Mouse (Mus musculus) kidney, postnatal 14 days (tissue): Measurements from ENCODE around the gene Hmgb1.

ENCODE experiments used
- DNase-seq: peaks from one replicate; pipeline ENCODE4 v3.0.0; 2022; ENCODE audit warnings: mixed read lengths

Hmgb1 gene

DNA sequence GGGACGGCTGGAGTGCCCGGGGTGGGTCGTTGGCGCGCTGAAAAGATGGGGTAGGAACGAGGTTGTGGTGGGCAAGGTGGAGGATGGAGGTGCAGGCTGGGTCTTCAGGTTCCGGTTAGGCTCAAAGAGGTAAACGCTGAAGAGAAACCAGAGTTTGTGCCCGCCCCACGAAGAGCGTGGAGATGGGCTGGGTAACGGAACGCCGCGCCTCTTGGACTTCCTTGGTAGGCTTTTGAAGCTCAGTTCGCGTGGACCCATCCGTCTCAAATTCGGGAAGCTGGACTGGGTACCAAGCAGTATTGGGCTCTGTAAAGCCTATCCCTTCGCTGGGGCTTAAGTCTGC is 526 bp upstream of the Hmgb1 start:
- peak; percentile 59 for DNase-seq

DNA sequence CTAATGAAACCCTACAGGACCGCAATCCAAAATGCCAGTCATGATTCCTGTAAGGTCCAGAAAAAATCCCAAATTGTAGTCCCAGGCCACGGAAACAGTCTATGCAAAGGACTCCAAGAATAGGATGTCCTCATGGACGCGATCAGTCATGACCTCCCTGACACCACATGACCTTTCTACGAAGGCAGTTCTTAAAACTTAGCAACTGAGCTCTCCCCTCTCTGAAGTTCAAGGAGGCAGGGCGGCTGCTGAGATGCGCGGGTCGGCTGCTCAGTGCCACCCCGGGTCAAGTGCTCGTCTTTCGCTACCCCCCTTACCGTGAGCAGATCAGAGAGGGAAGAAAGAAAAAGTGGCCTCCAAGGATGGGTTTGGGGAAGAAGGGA is 577 bp downstream of the Hmgb1 start:
- no peak for DNase-seq

GRCm38 (mm10) chr5:149183122-149183521 is 1.2 kb downstream of the Hmgb1 start:
- no peak for DNase-seq

DNA sequence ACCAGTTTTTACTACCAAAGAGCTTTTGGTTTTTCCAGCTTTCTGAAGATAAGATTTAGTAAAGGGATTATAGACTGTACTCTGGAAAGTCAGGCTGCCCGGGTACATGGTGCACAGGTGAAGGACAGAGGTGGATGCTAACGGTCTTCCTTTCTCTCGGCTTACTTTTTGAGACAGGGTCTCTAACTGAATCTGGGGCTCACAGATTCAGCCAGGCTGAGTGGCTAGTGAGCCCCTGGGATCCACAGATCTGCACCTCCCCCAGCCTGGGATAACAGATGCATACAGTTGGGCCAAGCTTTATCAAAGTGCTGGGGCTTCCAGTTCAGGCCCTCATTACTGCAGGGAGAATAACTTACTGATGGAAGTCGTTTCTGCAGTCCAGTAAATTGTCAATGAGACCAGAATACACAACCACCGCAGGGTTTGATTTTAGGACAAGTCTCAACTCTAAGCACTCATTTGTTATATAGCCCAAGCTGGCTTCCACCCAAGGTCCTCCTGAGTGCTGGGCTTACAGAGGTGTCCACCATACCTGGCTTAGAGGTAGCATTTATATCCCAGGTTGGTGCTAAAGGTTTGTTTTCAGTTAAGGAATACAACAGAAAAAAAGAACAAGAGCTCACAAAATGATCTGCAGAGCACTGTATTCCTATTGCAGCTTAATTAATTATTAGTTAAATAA is 2.0 kb downstream of the Hmgb1 start:
- no peak for DNase-seq

DNA sequence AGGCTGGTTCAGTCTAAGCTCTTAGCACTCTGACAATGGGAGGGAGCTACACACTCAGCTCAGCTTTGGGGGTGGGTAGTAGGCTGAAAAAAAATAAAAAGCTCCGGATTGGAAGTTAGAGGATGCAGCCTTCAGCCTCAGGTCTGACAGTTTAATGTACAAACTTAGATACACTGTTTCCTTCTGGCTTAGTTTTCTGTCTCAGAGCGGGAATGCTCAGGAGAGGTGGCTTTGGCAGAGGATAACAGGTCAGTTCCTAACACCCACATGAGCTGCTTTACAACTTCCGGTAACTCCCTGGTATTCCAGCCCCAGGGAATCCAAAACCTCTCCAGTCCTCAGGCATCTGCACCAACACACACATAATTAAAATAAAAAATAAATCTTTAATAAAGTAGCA is 4.5 kb downstream of the Hmgb1 start:
- DNase-seq, result no peak

- DNase-seq, result no peak
Observed at GRCm38 (mm10) chr5:149178095-149178494, 6.2 kb downstream of the Hmgb1 start.

- no peak for DNase-seq
Observed at GRCm38 (mm10) chr5:149175736-149176135, 8.6 kb downstream of the Hmgb1 start.

- no peak for DNase-seq
Observed at GRCm38 (mm10) chr5:149174527-149174926, 9.8 kb downstream of the Hmgb1 start.

GRCm38 (mm10) chr5:149172246-149172645 is 12.0 kb downstream of the Hmgb1 start:
- no peak for DNase-seq

DNA sequence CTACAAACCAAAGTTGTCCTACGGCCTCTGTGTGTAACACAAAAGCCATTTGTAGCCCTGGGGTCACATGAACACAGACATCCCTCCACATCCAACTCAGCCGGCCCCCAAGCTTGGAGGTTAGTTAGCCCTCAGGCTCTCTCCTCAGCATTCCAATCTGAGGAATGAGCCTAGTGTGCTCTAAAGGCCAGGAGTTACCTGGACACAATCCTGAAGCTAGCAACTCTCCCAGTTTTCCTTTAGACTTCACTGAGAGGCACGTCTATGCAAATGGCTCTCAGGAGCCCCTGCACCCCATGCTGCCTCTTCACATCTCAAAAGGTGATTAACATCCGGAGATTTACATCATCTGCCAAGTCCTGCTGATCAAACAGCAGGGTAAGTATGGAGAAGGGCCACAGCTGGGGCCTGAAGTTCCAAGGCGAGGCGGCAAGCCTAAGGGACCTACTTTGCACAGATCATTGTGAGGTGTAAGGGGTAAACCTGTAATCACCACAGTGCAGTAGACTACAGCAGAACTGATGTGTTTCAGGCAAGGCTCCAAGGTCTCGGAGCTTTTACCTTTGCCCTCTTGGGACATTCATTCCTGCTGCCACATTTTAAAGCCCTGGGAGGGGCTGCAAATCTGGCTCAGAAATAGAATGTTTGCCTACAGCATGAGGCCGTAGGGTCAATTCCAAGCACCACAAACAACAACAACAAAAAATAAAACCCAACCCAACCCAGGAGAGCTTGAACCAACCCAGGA is 13.3 kb downstream of the Hmgb1 start:
- no peak for DNase-seq

DNA sequence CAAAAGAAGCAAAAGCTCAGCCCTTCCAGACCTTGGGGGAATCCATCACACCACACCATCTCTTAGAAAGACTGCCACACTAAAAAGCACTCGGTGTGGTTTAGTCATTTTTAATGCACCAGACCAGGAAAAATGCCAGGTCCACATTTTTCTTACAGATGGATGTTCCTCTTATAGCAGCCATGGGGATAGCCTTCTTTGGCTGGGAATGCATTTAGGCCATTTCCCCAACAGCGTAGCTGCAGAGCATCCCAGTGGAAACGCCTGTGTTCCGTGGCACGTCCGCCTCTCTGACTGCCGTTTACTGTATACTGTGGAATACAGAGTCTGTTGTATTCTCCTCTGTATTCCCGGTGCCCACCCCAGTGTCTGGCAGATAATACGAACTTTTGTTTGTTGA is 15.5 kb downstream of the Hmgb1 start:
- DNase-seq, result no peak

- DNase-seq, result no peak
Observed at GRCm38 (mm10) chr5:149168051-149168450, 16.2 kb downstream of the Hmgb1 start.

- no peak for DNase-seq
Observed at GRCm38 (mm10) chr5:149166011-149166410, 18.3 kb downstream of the Hmgb1 start.

DNA sequence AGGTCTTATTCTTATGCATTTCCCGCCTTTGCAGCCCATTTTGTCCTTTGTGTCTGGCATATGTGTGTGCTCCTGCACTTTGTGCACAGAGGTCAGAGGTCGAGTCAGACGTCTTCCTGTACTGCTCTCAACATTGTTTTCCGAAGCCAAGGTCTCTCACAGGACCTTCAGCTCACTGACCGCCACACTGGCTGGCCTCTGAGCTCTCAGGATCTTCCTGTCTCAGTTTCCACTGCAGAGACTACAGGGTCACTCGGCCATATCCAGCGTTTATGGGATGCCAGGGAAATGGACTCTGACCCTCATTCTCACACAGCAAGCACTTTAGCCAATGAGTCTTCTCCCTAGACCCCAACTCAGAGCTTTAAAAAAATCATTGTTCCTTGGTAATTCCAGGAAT is 19.4 kb downstream of the Hmgb1 start:
- peak; percentile 32 for DNase-seq

DNA sequence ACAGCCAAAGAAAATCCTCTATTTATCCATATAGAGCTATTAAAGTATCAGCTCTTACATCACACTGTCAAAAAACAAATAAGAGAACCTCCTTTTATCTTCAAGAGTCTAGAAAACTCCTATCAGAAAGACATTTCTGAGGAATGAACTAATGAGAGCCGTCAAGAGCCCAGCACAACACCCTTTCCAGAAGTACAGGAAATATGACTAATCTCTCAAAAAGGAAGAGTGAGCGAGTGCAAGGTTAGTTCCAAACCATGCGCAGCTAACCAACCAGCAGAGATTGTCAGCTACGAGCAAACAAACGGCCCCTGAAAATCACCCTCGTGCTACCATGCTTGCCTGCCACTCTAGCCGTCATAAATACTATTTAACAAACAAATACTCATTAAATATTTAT is 21.4 kb downstream of the Hmgb1 start:
- DNase-seq, result no peak

GRCm38 (mm10) chr5:149160469-149160868 is 23.8 kb downstream of the Hmgb1 start:
- DNase-seq, result no peak

DNA sequence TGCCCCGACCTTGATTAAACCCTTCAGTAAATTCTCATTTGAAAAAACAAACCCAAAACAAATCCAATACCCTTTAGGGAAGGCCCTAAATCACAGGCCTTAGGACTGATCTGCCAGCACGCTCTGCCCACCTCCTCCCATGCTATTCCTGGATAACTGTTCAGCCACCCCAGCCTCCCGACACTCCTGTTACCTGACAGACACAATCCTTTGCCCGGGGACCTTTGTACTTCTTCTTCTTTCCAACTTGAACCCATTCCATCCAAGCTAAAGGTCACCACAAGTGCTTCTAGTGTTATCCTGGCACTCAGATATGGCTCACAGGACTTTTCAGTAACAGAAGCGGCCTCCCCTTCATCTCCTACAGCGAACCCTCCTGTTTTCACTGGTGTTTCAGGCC is 25.3 kb downstream of the Hmgb1 start:
- no peak for DNase-seq

DNA sequence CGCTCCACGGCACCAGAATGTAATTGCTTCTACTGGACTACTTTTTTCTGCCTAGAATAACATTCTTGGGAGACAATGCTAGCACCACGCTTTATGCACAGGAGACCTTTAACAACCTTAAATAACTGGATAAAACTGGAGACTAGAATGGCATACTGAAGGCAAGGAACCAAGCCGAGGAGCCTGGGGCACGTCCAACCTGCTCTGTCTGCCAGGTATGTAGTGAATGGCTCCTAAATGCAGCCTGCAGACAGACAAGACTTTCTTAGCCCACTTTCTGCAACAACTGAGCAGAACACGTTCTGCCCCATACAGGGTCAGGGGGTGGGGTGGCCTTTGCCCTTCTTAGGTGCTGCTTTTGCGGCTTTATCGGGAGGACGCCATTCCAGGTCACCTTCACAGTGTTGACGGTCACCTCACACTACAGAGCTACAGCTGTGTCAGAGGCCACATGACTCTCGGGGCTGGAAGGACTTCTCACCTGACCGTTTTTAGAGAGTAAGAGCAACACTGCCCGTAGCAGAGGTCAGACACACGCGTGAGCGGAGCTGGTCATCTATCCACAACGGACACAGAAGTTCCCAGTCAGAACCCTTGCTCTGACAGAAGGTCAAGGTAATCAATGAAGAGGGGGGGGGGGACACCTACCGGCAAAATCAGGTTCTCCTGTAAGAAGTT is 27.3 kb downstream of the Hmgb1 start:
- DNase-seq, result peak; percentile 23

DNA sequence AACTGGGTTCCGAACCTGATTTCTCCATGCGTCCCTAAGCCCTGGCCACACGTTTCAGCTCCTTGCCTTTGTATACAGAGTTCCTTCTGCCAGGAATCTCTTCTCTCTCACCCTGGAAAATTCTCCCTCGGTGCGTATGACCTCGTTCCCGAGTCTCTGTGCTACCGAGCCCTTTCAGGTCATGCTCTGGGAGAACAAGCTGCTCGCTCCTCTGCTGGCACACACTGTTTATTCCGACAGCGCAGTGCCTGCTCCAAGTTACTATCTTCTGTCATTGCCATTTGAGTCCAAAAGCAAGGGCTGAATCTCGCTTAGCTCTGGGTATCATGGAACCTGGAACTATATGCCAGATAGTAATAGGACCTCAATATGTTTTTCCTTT is 31.5 kb downstream of the Hmgb1 start:
- DNase-seq, result no peak

DNA sequence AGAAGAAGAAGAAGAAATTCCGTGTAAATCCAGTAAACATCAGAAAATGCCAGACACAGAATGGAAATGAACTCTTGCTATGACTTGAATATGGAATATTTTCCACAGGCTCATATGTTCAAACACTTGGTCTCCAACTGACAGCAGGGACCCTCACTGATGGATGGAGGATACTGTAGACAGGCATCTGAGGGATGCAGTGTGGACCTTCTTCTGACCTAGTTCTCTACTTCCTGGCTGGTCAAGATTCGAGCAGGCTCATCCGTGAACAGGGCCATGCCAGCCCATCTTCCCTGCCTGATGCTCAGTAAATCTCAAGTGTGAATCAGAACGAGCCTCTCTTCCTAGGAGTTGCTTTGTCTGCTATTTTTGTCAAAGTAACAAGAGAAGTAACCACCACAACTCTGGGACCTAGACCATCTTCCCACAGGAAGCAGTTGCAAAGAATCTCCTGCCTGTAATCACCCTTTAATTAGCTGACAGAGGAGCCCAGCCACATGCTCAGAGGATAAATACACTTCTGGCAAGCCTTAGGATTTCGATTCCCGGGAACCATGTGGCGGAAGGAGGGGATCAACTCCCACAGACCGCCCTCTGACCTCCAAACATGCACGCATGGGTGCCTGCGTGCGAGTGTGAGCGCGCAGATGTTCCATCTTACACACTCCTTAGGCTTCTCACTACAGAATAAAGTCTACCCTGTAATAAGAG is 32.1 kb downstream of the Hmgb1 start:
- peak; percentile 46 for DNase-seq

- DNase-seq, result no peak
Observed at GRCm38 (mm10) chr5:149150882-149151281, 33.4 kb downstream of the Hmgb1 start.

DNA sequence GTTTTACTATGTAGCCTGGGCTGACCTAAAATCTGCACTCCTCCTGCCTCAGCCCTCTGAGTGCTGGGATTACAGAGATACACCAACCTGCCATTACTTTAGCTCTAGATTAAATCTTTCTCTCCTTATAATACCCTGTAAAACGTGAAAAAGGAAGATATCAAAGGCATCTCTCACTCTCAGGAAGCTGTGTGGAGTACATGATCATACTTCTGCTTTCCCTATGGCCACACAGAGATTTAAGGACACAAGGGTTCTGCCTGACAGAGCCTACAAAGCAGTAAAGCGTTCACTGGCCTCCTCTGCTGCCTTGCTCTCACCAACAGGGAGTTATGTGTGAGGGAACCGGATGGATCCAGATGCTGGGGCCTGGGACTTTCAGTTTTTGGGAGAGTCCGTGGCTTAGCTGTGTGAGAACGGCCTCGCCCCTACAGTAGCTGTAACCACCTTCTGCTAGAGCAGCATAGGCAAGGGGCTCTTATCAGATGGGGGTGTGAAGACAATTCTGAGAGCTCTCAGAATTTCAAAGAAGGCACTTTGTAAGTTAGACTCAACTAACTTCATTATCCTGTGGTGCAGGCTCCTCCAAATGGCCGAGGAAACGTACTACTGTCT is 36.8 kb downstream of the Hmgb1 start:
- DNase-seq, result no peak

DNA sequence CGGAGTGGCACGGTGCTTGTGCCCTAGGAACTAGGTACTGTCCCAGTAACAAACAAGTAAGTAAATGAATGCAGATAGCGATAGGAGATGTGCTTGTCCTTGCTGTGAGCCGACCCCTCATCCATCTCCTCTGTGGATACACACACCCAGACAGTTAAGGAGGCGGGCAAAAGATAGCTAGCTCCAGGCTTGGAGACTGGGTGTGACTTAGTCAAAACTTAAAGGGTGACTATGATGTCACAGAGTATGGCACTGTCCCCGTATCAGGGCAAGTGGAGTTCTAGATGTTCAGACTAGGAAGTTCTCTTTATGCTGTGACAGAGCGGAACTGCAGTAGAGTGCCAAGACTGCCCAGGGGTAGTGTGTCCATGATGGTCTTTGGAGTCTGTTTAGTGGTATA is 37.6 kb downstream of the Hmgb1 start:
- DNase-seq, result no peak
